In the genomic region with DNA sequence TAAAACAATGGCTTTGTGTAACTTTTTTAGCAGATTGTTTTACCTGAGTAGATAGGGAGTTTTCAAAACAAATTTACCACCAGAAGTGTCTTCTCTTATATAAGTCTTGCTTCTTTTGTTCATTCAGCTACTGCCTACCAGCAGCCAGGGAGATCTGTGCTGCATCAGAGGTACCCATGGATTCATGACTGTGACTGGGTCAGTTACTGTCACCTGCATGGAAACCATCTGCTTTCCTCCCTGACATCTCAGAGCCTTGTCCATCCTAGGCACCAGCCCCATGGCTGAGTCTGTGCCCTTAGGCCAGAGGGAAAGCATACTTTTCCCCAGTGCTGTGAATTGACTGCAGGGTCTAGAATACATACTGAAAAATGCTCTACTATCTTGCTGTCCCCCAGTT, we compare ENCODE assay signal across 12 mouse cellular contexts.
"Had no signal": no experiment of that assay in that cellular context is flagged by ENCODE, and none has a peak within 500 bp of the region (broad histone marks: within the 10 kb centered on the region; RNA-seq: fewer than 3 reads in every experiment).

No protein-coding gene starts in this region.

- H3K4me1 ChIP-seq: midbrain, embryonic 10.5 days; neural tube, embryonic 15.5 days had no signal

- H3K9me3 ChIP-seq: limb, embryonic 12.5 days; midbrain, embryonic 10.5 days; neural tube, embryonic 15.5 days had no signal

- H3K4me3 ChIP-seq: limb, embryonic 12.5 days; midbrain, embryonic 10.5 days; myocyte; neural tube, embryonic 15.5 days had no signal

- H3K9ac ChIP-seq: limb, embryonic 12.5 days; liver, embryonic 14.5 days; neural tube, embryonic 15.5 days had no signal

- DNase-seq: kidney, postnatal 36 days; lung, adult 18-20 months; midbrain, embryonic 14.5 days; right cerebral cortex, adult 18-20 months; right cerebral cortex, postnatal 25 days; thymus, postnatal 36 days had no signal

- H3K4me2 ChIP-seq: limb, embryonic 12.5 days; neural tube, embryonic 15.5 days had no signal

- H3K27ac ChIP-seq: kidney, postnatal 0 days; limb, embryonic 12.5 days; liver, embryonic 14.5 days; midbrain, embryonic 10.5 days; neural tube, embryonic 15.5 days had no signal

- H3K27me3 ChIP-seq: limb, embryonic 12.5 days; neural tube, embryonic 15.5 days had no signal
